Mouse (Mus musculus): ENCODE measurements at regions not wholly inside any gene's neighbourhood (a gene's known extent, or its start where the extent isn't known, plus 50 kb on each side); places are given as distances from the start of the nearest gene placed in this dataset.

DNA sequence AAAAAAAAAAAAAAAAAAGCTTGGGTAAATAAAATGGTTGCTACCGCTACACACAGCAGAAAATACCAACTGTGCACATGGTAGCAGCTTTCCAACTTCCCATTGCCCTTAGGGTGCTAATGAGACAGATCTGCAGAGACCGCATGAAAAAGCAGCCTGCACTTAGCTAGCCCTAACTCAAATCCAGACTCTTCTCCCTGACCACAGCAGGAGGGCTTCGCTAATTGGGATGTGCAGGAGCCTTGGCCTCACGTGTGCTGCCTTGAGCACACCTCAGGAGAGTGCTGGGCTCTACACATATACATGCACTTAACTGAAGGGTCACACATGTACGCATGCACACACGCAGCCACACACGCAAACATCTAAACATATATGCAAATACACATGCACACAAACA is 178.9 kb downstream of the Sox4 start:
- Histone ChIP-seq H3K4me3 (replicated peaks) (no peak overlapping the region), H3K4me2 (no peak overlapping the region), H3K4me1 (replicated peaks) (peaks cover 36% of the 10 kb centered on the region), H3K9ac (replicated peaks) (no peak overlapping the region), H3K9me3 (no peaks in the 10 kb centered on the region), H3K36me3 (no peaks in the 10 kb centered on the region), H3K27me3 (no peaks in the 10 kb centered on the region), H3K27ac (no peak overlapping the region)
- 0 out of 2 replicates have a peak, but pooled peaks have one; percentile 52 for ATAC-seq (ENCODE audit: insufficient number of reproducible peaks, insufficient read depth, low FRiP score, low TSS enrichment, low read depth)
- WGBS = 40% methylated on average over 7 of the region's 7 CpGs

DNA sequence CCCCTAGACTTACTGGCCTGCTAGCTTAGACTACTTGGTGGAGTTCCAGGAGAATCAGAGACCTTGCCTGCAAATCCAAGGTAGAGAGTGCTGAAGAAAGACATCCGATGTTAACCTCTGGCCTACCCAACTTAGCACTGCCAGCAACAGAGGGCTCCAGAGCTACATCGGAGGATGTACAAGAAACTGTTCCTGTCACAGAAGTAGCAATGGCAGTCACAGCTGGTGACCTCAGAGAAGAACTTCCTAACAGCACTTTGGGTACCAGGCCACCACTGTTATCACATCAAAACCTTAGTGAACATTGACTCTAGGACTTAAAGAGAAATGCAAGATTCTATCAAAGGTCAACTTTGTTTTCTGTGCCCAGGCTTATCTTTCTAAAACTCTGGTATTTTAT is 180.0 kb downstream of the Sox4 start:
- Histone ChIP-seq H3K4me1 (replicated peaks) (peaks cover 48% of the 10 kb centered on the region), H3K27ac (no peak overlapping the region), H3K4me2 (no peak overlapping the region), H3K36me3 (no peaks in the 10 kb centered on the region), H3K4me3 (replicated peaks) (no peak overlapping the region), H3K9ac (replicated peaks) (no peak overlapping the region), H3K27me3 (no peaks in the 10 kb centered on the region), H3K9me3 (no peaks in the 10 kb centered on the region)
- WGBS = 88% methylated on average over 2 of the region's 2 CpGs
- no peak for ATAC-seq (ENCODE audit: insufficient number of reproducible peaks, insufficient read depth, low FRiP score, low TSS enrichment, low read depth)

DNA sequence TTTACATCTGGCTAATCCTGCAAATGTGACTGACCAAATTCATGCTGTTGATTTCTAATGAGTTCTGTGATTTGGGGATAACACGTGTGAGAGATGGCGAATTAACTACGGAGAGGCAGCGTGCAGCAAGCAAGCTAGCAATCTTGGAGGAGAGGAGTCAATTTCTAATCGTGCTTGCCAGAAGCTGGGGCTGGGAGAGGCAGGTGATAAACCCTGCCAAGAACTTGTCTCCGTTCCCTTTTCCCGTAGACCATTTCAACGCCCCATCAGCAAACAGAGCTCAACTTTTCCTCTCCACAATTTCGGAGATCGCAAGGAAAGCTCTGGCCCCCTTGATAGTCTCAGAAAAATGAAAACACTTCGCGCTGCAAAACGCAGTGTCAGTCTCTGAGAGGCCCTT is 183.0 kb downstream of the Sox4 start:
- H3K4me2 ChIP-seq = no peak overlapping the region
- H3K4me3 ChIP-seq (replicated peaks) = no peak overlapping the region
- no peaks in the 10 kb centered on the region for H3K27me3 ChIP-seq
- ATAC-seq (ENCODE audit: insufficient number of reproducible peaks, insufficient read depth, low FRiP score, low TSS enrichment, low read depth) = no peak
- 34% methylated on average over 13 of the region's 13 CpGs for WGBS
- H3K4me1 ChIP-seq (replicated peaks) = peaks cover 51% of the 10 kb centered on the region
- no peaks in the 10 kb centered on the region for H3K36me3 ChIP-seq
- H3K27ac ChIP-seq = peak overlapping the region; percentile 31; the same call in 1 of the 2 replicates
- H3K9ac ChIP-seq (replicated peaks) = no peak overlapping the region
- H3K9me3 ChIP-seq = no peaks in the 10 kb centered on the region

DNA sequence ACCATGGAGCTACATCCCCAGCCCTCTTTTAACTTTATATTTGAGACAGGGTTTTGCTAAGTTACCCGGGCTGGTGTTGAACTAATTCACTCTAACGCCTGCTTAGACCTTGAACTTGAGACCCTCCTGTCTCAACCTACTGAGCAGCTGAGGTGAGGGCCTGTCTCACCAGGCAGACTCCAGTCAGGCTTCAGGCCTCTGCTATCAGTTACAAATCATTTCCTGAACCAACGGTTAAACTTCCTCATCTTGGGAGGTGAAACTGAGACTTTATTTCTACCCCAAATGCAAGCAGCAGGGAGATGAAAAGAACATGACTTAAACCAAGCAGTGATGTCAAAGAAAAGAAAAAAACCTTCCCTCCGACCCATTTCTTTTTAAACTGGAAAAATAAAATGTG is 183.5 kb downstream of the Sox4 start:
- no peak for ATAC-seq (ENCODE audit: insufficient number of reproducible peaks, insufficient read depth, low FRiP score, low TSS enrichment, low read depth)
- no peak overlapping the region for H3K4me3 ChIP-seq (replicated peaks)
- H3K9ac ChIP-seq (replicated peaks) = no peak overlapping the region
- peaks cover 46% of the 10 kb centered on the region for H3K4me1 ChIP-seq (replicated peaks)
- peak overlapping the region; percentile 31; the same call in 1 of the 2 replicates for H3K27ac ChIP-seq
- no peak overlapping the region for H3K4me2 ChIP-seq
- H3K36me3 ChIP-seq = no peaks in the 10 kb centered on the region
- no peaks in the 10 kb centered on the region for H3K9me3 ChIP-seq
- H3K27me3 ChIP-seq = no peaks in the 10 kb centered on the region
- WGBS = 47% methylated on average over 4 of the region's 4 CpGs

DNA sequence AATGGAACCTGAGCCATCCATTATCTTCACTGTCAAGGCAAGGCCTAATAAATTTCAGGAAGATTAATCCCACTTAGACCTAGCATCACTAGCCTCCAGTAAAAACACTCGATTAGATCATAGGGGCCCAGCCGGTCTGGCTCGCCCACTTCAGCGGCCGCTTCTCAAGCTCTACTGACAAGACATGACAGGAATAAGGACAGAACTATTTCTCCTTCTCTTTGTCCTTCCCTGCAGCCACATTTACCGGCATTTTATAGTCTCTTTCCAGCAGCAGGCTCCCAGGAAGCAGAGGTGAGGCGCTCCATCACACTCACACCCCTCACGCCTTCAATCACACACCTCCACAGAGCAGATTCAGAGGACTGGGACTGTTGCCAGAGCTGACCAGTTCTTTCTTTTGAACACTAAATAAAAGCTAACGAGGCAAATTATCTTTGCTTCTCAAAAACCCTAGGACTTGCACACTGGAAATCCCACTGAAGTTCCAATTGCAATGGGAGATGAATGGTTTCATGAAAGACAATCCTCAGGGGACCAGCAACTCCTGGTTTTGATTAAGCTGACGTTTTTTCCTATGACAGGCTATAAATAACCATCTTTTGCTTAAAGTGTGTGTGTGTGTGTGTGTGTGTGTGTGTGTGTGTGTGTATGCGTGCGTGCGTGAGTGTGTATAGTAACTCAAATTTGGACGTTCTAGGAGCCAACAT is 184.6 kb downstream of the Sox4 start:
- Histone ChIP-seq H3K27me3 (no peaks in the 10 kb centered on the region), H3K9ac (replicated peaks) (no peak overlapping the region), H3K9me3 (no peaks in the 10 kb centered on the region), H3K4me3 (replicated peaks) (no peak overlapping the region), H3K27ac (peak overlapping the region; percentile 32), H3K4me2 (peak overlapping the region; percentile 9), H3K36me3 (no peaks in the 10 kb centered on the region), H3K4me1 (replicated peaks) (peaks cover 41% of the 10 kb centered on the region)
- 14% methylated on average over 14 of the region's 14 CpGs for WGBS
- peak; percentile 47; the same call in 1 of the 2 replicates for ATAC-seq (ENCODE audit: insufficient number of reproducible peaks, insufficient read depth, low FRiP score, low TSS enrichment, low read depth)

- no peak for ATAC-seq (ENCODE audit: insufficient number of reproducible peaks, insufficient read depth, low FRiP score, low TSS enrichment, low read depth)
- Histone ChIP-seq H3K4me2 (no peak overlapping the region), H3K27me3 (no peaks in the 10 kb centered on the region), H3K27ac (no peak overlapping the region), H3K9ac (replicated peaks) (no peak overlapping the region), H3K4me3 (replicated peaks) (no peak overlapping the region), H3K9me3 (no peaks in the 10 kb centered on the region), H3K4me1 (replicated peaks) (peaks cover 34% of the 10 kb centered on the region), H3K36me3 (no peaks in the 10 kb centered on the region)
- WGBS = 89% methylated on average over 2 of the region's 2 CpGs
These were observed 191.0 kb downstream of the Sox4 start for GRCm38 (mm10) chr13:28762555-28762954.

- Histone ChIP-seq H3K4me1 (replicated peaks) (peaks cover 65% of the 10 kb centered on the region), H3K4me2 (peak overlapping the region; percentile 69), H3K27ac (peak overlapping the region; percentile 95), H3K9ac (replicated peaks) (no peak overlapping the region), H3K27me3 (no peaks in the 10 kb centered on the region), H3K4me3 (replicated peaks) (no peak overlapping the region), H3K9me3 (no peaks in the 10 kb centered on the region), H3K36me3 (no peaks in the 10 kb centered on the region)
- WGBS = 30% methylated on average over 3 of the region's 3 CpGs
- ATAC-seq (ENCODE audit: insufficient number of reproducible peaks, insufficient read depth, low FRiP score, low TSS enrichment, low read depth) = no peak
These were observed 194.5 kb downstream of the Sox4 start for GRCm38 (mm10) chr13:28759026-28759425.

DNA sequence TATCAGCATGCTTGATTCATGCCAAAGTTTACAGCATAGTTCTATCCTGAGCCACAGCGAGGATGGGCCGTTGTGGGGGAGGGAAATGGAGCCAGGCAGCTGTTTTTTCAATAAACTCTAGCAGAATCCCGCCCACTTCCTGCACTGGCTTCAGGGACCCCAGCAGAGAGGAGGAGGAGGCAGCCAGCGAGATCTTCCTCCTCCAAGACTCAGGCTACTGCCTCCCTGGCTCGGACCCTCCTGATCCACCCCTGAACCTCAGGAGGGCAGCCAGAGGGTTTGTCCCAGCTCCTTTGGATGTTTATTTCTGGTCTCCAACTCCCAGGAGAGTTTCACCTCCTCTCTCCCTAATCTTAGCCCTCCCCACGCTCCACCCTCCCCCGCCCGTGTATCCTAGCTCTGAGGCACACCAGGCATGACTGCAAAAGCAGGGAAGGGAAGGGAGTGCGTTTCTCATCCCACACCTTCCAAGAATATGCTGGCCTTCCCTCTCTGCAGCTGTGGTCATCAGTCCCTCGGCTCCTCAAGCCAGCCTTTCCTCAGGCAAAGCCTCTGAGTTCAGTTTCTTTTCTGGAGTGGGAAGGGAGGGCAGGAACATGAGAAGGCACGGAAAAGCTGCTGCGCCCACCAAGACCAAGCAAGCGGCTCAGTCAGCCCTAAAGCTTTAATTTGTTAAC is 195.5 kb downstream of the Sox4 start:
- no peaks in the 10 kb centered on the region for H3K9me3 ChIP-seq
- peak; percentile 88 for ATAC-seq (ENCODE audit: insufficient number of reproducible peaks, insufficient read depth, low FRiP score, low TSS enrichment, low read depth)
- WGBS = 0% methylated on average over 13 of the region's 13 CpGs
- peak overlapping the region; percentile 95 for H3K27ac ChIP-seq
- no peaks in the 10 kb centered on the region for H3K36me3 ChIP-seq
- no peaks in the 10 kb centered on the region for H3K27me3 ChIP-seq
- H3K9ac ChIP-seq (replicated peaks) = peak overlapping the region; percentile 50
- peaks cover 70% of the 10 kb centered on the region for H3K4me1 ChIP-seq (replicated peaks)
- peak overlapping the region; percentile 36 for H3K4me3 ChIP-seq (replicated peaks)
- H3K4me2 ChIP-seq = peak overlapping the region; percentile 69

GRCm38 (mm10) chr13:28756915-28757765 is 196.4 kb downstream of the Sox4 start:
- ATAC-seq (ENCODE audit: insufficient number of reproducible peaks, insufficient read depth, low FRiP score, low TSS enrichment, low read depth) = no peak
- WGBS = 11% methylated on average over 11 of the region's 11 CpGs
- H3K36me3 ChIP-seq = no peaks in the 10 kb centered on the region
- H3K9ac ChIP-seq (replicated peaks) = no peak overlapping the region
- H3K9me3 ChIP-seq = no peaks in the 10 kb centered on the region
- peak overlapping the region; percentile 95 for H3K27ac ChIP-seq
- H3K27me3 ChIP-seq = no peaks in the 10 kb centered on the region
- H3K4me3 ChIP-seq (replicated peaks) = peak overlapping the region; percentile 36; the same call in 1 of the 2 replicates
- H3K4me2 ChIP-seq = peak overlapping the region; percentile 69
- peaks cover 70% of the 10 kb centered on the region for H3K4me1 ChIP-seq (replicated peaks)

DNA sequence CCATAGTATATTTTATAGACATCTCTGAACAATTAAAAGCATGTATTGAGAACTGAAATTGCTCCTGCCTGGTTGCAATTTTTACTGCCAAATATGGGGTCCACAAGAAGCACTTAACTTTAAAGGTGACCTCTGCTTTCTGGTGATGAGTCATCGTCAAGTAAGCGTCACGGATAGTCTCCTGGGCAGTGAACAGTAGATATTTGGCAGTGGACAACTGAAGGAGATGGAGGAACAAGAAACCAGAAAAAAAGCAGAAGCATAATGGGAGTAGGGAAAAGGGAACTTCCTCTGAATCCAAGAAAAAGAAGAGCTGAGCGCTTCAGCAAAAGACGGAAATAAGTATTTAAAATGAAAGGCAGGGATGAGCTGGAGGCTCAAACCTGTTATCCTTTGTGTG is 199.3 kb downstream of the Sox4 start:
- ATAC-seq (ENCODE audit: insufficient number of reproducible peaks, insufficient read depth, low FRiP score, low TSS enrichment, low read depth) = no peak
- H3K4me3 ChIP-seq (replicated peaks) = no peak overlapping the region
- no peaks in the 10 kb centered on the region for H3K9me3 ChIP-seq
- H3K36me3 ChIP-seq = no peaks in the 10 kb centered on the region
- WGBS = 67% methylated on average over 5 of the region's 5 CpGs
- no peaks in the 10 kb centered on the region for H3K27me3 ChIP-seq
- H3K4me2 ChIP-seq = no peak overlapping the region
- H3K4me1 ChIP-seq (replicated peaks) = peaks cover 52% of the 10 kb centered on the region
- H3K9ac ChIP-seq (replicated peaks) = no peak overlapping the region
- no peak overlapping the region for H3K27ac ChIP-seq

All from limb, embryonic 12.5 days (tissue).